Mouse (Mus musculus) retina, postnatal 1 day (tissue): ENCODE data around the gene Ablim2.
A peak's percentile ranks its signal among the peaks of the same experiment; 100 is the strongest.

ENCODE experiments used
- DNase-seq: peaks from one replicate; pipeline ENCODE4 v3.0.0-alpha.2; 2012

Ablim2 gene

DNA sequence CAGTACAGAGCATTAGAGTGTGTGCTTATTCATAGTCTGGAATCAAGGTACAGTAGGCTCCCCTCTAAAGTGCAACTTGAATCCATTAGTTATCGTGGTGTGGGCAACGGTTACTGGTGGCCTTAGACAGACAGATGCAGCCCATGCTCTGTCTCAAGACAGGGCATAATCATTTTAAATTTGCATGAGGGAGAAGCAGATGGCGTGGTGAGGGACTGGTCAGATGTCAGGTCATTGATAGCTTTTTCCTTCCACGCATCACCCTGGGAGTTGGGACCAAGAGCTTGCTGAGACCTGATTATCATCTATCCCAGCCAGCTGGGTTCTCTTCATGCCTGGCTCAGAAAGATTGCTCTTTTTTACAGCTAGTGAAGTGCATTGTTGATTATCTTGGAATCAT is 162.4 kb downstream of the Ablim2 start:
- peak; percentile 60 for DNase-seq

DNA sequence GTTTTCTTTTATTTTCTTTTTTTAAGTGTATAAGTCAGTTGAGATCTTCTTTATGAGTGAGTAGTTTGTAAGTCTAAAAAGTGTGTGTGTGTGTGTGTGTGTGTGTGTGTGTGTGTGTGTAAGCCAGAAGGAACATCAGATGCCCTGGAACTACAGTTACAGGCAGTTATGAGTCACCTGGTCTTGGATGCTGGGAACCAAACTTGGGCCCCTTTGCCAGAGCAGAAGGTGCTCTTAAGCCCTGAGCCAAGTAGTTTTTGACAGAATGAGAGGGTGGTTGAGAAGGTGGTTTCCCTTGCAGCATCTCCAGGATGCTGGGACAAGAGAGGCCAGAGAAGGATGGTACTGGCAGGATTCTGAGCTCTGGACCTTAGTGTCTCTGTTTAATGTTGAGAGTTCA is 162.9 kb downstream of the Ablim2 start:
- DNase-seq = no peak

- no peak for DNase-seq
These were observed 163.5 kb downstream of the Ablim2 start for GRCm38 (mm10) chr5:35921141-35921540.

DNA sequence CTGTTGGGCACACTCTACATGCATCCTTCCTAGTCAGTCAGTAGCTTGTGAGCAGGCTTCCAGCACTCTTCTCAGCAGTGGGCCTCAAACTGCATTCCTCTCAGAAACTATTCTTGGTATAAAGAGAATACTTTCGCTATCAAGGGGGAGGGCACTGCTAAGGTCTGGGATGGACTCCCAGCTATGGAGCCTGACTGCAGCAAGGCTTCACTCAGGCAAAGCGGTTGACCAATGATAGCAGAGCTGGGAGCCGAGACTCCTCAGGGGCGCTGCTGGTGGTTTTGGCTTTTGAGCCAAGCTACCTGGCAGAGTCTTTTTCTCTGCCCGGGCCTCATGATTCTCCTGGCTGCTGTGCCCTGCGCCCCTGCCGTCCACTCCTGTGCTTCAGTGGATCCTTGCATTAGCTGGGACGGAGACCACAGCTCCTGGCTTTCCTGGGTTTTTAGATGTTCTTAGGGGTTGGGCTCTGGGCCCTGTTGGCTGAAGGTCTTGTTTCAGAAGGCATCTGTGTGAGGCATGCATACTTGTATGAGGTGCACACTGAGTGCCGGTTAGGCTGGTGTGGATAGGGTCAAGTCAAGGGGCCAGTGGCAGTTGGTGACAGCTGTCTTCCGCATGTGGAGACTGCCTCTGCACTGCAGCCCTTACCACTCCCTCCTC is 164.0 kb downstream of the Ablim2 start:
- peak; percentile 51 for DNase-seq

GRCm38 (mm10) chr5:35923448-35923847 is 165.8 kb downstream of the Ablim2 start:
- DNase-seq = no peak

- peak; percentile 70 for DNase-seq
These were observed 167.5 kb downstream of the Ablim2 start for GRCm38 (mm10) chr5:35925171-35925634.

DNA sequence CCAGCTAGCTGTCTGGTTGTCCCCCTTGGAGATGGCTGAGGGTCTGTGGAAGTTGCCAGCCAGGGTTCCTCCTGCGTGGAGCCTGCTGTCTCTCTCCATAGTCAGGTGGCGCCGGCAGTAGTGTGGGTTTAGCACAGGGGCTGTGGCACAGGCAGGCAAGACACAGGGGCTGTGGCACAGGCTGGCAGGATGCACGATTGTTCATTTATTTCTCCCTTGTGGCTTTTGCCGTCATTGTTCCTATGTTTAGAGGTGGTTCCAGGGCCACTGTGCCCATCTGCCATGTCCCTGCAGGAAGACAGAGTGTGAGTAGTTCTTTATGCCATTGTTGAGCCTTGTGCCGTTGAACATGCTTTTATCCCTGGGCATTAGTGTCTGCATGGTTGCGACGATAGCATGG is 168.8 kb downstream of the Ablim2 start:
- no peak for DNase-seq

- DNase-seq = no peak
These were observed 173.6 kb downstream of the Ablim2 start for GRCm38 (mm10) chr5:35931296-35931695.

GRCm38 (mm10) chr5:35933059-35933458 is 175.4 kb downstream of the Ablim2 start:
- DNase-seq = no peak
